Mouse (Mus musculus): ENCODE results near the gene Lsr. TPM values are rescaled to one million over a fixed set of nuclear protein-coding genes. Genes with fewer than 3 reads are reported as not detected.
A peak's percentile ranks its signal among the peaks of the same experiment; 100 is the strongest.

Lsr gene
- polyA plus RNA-seq, 1 experiment, result 816 TPM

DNA sequence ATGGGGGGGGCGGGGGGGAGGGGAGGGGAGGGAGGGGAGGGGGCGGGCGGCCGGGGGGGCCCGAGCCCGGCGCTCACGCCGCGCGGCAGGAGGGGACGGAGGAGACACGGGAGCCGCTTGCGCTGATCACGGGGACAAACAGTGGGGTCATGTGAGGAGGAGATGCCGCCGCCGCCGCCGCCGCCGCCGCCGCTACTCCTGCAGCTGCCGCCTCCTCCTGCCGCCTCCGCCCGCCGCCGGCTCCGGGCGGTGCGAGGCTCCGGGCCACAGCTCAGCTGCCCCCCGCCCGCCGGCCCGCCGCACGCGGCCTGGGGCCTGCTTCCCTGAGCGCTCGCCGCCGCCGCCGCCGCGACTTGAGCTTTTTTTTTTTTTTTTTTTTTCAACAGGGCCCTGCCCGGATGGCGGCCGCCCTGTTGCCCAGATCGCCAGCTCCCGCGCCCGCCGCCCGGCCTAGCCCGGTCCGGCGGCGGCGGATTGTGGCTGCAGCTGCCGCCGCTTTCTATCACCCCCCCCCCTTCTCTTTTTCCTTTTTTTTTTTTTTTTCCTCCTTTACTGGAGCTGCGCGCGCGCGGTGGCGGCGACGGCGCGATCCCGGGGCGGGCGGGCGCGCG is 16.4 kb downstream of the Lsr start, which contains the start of gene Usf2:
Gene Usf2, minus strand, starts transcription at position 48 of the 611 bp plus-strand sequence.
- H3K36me3 ChIP-seq (ENCODE audit: control insufficient read depth, insufficient read depth, low read length), result peaks cover 55% of the 10 kb centered on the region
- peaks cover 6% of the 10 kb centered on the region for H3K4me1 ChIP-seq (ENCODE audit: control insufficient read depth, insufficient read depth, insufficient read length, low read length)
- no peak; the same call in 1 of the 2 replicates for TF ChIP-seq POLR2A (IDR thresholded peaks at IDR 0.05; ENCODE audit: low read depth, low read length)
- no peak for TF ChIP-seq CTCF (IDR thresholded peaks at IDR 0.05; ENCODE audit: extremely low read depth, insufficient read length, insufficient replicate concordance, low read depth, low read length)
- H3K27ac ChIP-seq (ENCODE audit: insufficient read depth, low read depth, low read length), result peak within 1 kb of the TSS; percentile 100
- WGBS, result under 1% methylated on average over 79 of the region's 82 CpGs
- H3K4me3 ChIP-seq (ENCODE audit: low read depth, low read length), result peak within 1 kb of the TSS; percentile 100
- no peaks in the 10 kb centered on the region for H3K27me3 ChIP-seq (ENCODE audit: control insufficient read depth, insufficient read depth, low read length)

DNA sequence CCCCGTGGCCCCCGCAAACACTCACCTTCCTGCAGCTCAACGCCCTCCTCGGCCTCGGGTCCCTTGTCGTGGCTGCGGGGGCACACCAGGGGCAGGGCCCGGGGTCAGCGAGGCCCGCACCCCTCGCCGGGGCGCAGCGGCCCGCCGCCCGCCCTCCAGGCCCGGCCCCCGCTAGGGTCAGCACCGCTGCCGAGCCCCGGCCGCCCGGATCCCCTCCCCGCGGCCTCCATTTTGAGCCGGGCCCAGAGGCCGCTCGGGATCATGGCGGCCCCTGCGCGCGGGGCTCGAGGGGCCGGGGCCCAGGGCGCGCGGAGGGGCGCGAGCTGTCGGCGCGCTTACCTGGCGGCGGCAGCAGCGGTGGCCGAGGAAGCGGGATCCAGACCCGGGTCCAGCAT is 16.9 kb downstream of the Lsr start:
- H3K4me1 ChIP-seq (ENCODE audit: control insufficient read depth, insufficient read depth, insufficient read length, low read length), result peaks cover 6% of the 10 kb centered on the region
- no peaks in the 10 kb centered on the region for H3K27me3 ChIP-seq (ENCODE audit: control insufficient read depth, insufficient read depth, low read length)
- peak overlapping the region; percentile 32 for H3K27ac ChIP-seq (ENCODE audit: insufficient read depth, low read depth, low read length)
- peaks cover 56% of the 10 kb centered on the region for H3K36me3 ChIP-seq (ENCODE audit: control insufficient read depth, insufficient read depth, low read length)
- peak overlapping the region; percentile 100 for H3K4me3 ChIP-seq (ENCODE audit: low read depth, low read length)
- under 1% methylated on average over 43 of the region's 49 CpGs for WGBS
- no peak for TF ChIP-seq POLR2A (IDR thresholded peaks at IDR 0.05; ENCODE audit: low read depth, low read length)
- TF ChIP-seq CTCF (IDR thresholded peaks at IDR 0.05; ENCODE audit: extremely low read depth, insufficient read length, insufficient replicate concordance, low read depth, low read length), result no peak

DNA sequence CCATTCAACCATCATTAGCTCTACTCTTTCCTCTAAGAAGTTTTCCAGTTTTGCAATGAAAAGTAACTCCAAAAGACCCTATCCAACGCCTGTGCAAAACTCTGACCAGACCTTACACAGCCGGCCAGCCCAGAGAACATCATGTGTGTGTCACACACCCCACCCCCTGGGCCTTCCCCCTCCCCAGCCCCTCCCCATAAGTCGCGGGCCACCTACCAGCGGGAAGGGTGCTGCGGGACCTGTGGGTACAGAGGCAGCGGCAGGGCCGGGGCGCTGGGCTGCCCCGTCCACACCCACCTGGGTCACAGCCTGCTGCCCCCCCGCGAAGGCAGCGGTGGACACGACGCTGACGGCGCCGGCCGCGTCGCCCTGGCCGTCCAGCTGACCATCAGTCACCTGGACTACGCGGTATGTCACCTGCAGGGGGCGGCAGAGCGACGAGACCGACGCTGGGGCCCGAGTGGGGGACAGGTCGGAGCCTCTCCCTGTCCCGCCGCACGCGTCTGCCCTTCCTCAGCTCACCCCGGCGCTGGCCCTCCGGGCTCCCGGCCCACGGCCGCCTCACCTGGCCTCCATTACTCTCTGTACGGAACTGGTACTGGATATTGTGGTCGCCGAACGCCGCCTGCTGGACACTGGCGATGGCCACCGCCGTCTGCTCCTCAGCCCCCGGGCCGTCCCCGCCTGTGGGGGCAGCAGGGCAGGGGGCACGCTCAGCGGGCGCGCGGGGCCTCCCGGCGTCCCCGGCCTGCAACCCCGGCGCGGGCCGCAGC is 17.5 kb downstream of the Lsr start:
- peak; percentile 30 for TF ChIP-seq POLR2A (IDR thresholded peaks at IDR 0.05; ENCODE audit: low read depth, low read length)
- TF ChIP-seq CTCF (IDR thresholded peaks at IDR 0.05; ENCODE audit: extremely low read depth, insufficient read length, insufficient replicate concordance, low read depth, low read length), result peak; percentile 82
- Histone ChIP-seq H3K36me3 (ENCODE audit: control insufficient read depth, insufficient read depth, low read length) (peaks cover 54% of the 10 kb centered on the region), H3K27me3 (ENCODE audit: control insufficient read depth, insufficient read depth, low read length) (no peaks in the 10 kb centered on the region), H3K4me3 (ENCODE audit: low read depth, low read length) (peak overlapping the region; percentile 100), H3K4me1 (ENCODE audit: control insufficient read depth, insufficient read depth, insufficient read length, low read length) (peaks cover 6% of the 10 kb centered on the region), H3K27ac (ENCODE audit: insufficient read depth, low read depth, low read length) (peak overlapping the region; percentile 32)
- WGBS, result 1% methylated on average over 63 of the region's 64 CpGs

DNA sequence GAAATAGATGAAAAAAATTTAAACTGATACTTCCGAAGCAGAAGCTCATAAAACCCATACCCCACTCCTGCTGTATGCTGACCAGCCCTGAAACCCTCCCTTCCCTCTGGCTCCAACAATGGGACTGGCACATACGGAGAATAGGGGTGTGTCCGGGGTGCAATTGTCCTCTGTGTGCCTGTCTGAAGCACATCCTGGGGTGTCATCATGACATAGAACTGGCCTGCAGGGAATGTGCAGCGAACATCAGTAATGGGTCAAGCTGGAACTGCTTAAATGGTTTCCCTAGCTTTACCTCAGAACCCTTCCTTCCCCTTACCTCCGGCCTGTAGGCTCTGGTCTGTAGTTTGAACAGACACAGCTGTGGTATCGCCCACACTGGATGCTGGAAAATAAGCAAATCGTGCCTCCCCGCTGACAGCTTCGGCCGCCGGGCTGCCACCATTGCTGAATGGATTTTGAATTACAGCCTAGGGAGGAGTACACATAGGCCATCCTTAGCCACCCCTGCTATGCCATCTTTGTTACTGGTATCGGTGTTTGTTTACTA is 18.2 kb downstream of the Lsr start:
- WGBS, result 82% methylated on average over 12 of the region's 12 CpGs
- Histone ChIP-seq H3K36me3 (ENCODE audit: control insufficient read depth, insufficient read depth, low read length) (peaks cover 54% of the 10 kb centered on the region), H3K27ac (ENCODE audit: insufficient read depth, low read depth, low read length) (no peak overlapping the region), H3K27me3 (ENCODE audit: control insufficient read depth, insufficient read depth, low read length) (no peaks in the 10 kb centered on the region), H3K4me3 (ENCODE audit: low read depth, low read length) (no peak overlapping the region), H3K4me1 (ENCODE audit: control insufficient read depth, insufficient read depth, insufficient read length, low read length) (peaks cover 6% of the 10 kb centered on the region)
- TF ChIP-seq CTCF (IDR thresholded peaks at IDR 0.05; ENCODE audit: extremely low read depth, insufficient read length, insufficient replicate concordance, low read depth, low read length), result no peak
- TF ChIP-seq POLR2A (IDR thresholded peaks at IDR 0.05; ENCODE audit: low read depth, low read length), result no peak

DNA sequence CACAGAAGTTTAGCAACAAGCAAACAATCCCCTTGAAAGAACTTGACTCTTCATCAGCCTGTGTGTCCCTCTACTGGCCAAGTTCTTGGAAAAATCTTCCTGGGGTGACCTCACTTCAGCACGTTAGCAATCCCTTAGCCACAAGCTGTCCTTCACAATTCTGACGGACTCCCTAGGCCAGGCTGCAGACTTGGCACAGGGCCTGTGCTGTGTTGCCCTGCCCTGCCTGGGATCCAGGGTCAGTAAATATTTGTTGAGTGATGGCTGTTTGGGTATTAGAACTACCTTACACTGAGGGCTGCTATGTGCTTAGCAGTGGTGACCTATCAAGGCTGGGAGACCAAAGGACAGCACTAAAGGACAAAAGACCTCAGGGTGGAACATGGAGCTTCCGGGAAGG is 19.2 kb downstream of the Lsr start:
- H3K36me3 ChIP-seq (ENCODE audit: control insufficient read depth, insufficient read depth, low read length), result peaks cover 53% of the 10 kb centered on the region

DNA sequence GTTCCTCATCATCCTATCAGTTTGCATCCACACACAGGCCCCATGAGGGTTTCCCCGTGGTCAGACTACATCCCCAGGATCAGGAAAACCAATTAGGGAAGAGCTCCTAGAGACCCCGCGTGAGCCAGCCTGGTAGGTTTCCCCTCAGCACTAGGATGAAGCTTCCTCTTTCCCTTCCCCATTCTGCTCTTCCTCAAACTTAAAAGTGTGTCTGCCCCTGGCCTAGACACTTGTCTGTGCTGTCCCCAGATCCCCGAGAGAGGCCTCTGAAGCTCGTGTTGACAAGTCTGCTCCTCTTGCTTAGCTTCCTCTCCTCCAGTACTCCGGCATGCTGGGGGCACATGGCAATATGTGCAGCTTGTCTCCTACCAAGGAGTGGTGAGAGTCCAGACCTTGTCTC is 19.8 kb downstream of the Lsr start:
- no peak overlapping the region for H3K27ac ChIP-seq (ENCODE audit: insufficient read depth, low read depth, low read length)
- 86% methylated on average over 6 of the region's 6 CpGs for WGBS
- H3K36me3 ChIP-seq (ENCODE audit: control insufficient read depth, insufficient read depth, low read length), result peaks cover 50% of the 10 kb centered on the region
- TF ChIP-seq POLR2A (IDR thresholded peaks at IDR 0.05; ENCODE audit: low read depth, low read length) (no peak), CTCF (IDR thresholded peaks at IDR 0.05; ENCODE audit: extremely low read depth, insufficient read length, insufficient replicate concordance, low read depth, low read length) (no peak)
- H3K27me3 ChIP-seq (ENCODE audit: control insufficient read depth, insufficient read depth, low read length), result no peaks in the 10 kb centered on the region
- H3K4me1 ChIP-seq (ENCODE audit: control insufficient read depth, insufficient read depth, insufficient read length, low read length), result peaks cover 6% of the 10 kb centered on the region
- no peak overlapping the region for H3K4me3 ChIP-seq (ENCODE audit: low read depth, low read length)

More for the DNA sequence above, 19.2 kb downstream of the Lsr start:
- Histone ChIP-seq H3K4me1 (ENCODE audit: control insufficient read depth, insufficient read depth, insufficient read length, low read length) (peaks cover 6% of the 10 kb centered on the region), H3K27ac (ENCODE audit: insufficient read depth, low read depth, low read length) (no peak overlapping the region), H3K27me3 (ENCODE audit: control insufficient read depth, insufficient read depth, low read length) (no peaks in the 10 kb centered on the region), H3K4me3 (ENCODE audit: low read depth, low read length) (no peak overlapping the region)
- no peak for TF ChIP-seq POLR2A (IDR thresholded peaks at IDR 0.05; ENCODE audit: low read depth, low read length)
- TF ChIP-seq CTCF (IDR thresholded peaks at IDR 0.05; ENCODE audit: extremely low read depth, insufficient read length, insufficient replicate concordance, low read depth, low read length), result no peak
- WGBS, result 64% methylated on average over 3 of the region's 3 CpGs

Measured in small intestine, adult 2 months (tissue).